Mouse (Mus musculus) embryonic facial prominence, embryonic 15.5 days (tissue): Measurements from ENCODE around the gene Scml4. TPM values are rescaled to one million over a fixed set of nuclear protein-coding genes. Genes with fewer than 3 reads are reported as not detected.

Experiments used
- ATAC-seq: fragments of 200-750 bp; cut with Nextera tagmentation; 2 replicates; pipeline ENCODE4 v1.8.0; 2017; ENCODE audit warnings: low read depth, moderate TSS enrichment; ENCODE audit not compliant: insufficient number of reproducible peaks, low FRiP score, low TSS enrichment
- H3K27ac ChIP-seq: fragments of 300-500 bp; sonication (generic); replicated peaks from 2 replicates; pipeline ENCODE4 v1.5.1; 2015; ENCODE audit warnings: mild to moderate bottlenecking, inconsistent platforms
- H3K27me3 ChIP-seq: fragments of 300-500 bp; sonication (generic); 2 replicates; pipeline ENCODE4 v1.6.1; 2015; ENCODE audit warnings: inconsistent platforms
- H3K36me3 ChIP-seq: fragments of 300-500 bp; sonication (generic); 2 replicates; pipeline ENCODE4 v1.6.1; 2015; ENCODE audit warnings: mild to moderate bottlenecking, inconsistent platforms
- H3K4me1 ChIP-seq: fragments of 300-500 bp; sonication (generic); 2 replicates; pipeline ENCODE4 v1.6.1; 2015; ENCODE audit warnings: inconsistent platforms
- H3K4me2 ChIP-seq: fragments of 300-500 bp; sonication (generic); replicated peaks from 2 replicates; pipeline ENCODE4 v1.6.1; 2015; ENCODE audit warnings: mild to moderate bottlenecking, inconsistent platforms
- H3K4me3 ChIP-seq: fragments of 300-500 bp; sonication (generic); replicated peaks from 2 replicates; pipeline ENCODE4 v1.5.1; 2015; ENCODE audit warnings: mild to moderate bottlenecking, inconsistent platforms
- H3K9ac ChIP-seq: fragments of 300-500 bp; sonication (generic); 2 replicates; pipeline ENCODE4 v1.6.1; 2015; ENCODE audit warnings: inconsistent platforms
- H3K9me3 ChIP-seq: fragments of 300-500 bp; sonication (generic); replicated peaks from 2 replicates; pipeline ENCODE4 v1.6.1; 2016; ENCODE audit warnings: inconsistent platforms
- WGBS: fragments of 180-500 bp; shearing (Covaris S2); methylation state at CpG from one replicate; pipeline ENCODE4 v1.1.7; 2015; 5-methylcytosine and 5-hydroxymethylcytosine counted together
- polyA plus RNA-seq: library from polyadenylated mRNA; unstranded; fragments of >200 nt; fragmentation: Nextera tagmentation; extraction: Ambion mirVana; gene quantifications from 2 replicates; pipeline ENCODE4 v1.2.1, GENCODE M21; 2015

Gene Scml4
- polyA plus RNA-seq, 1 experiment from 2014 or later = 1.3 TPM

DNA sequence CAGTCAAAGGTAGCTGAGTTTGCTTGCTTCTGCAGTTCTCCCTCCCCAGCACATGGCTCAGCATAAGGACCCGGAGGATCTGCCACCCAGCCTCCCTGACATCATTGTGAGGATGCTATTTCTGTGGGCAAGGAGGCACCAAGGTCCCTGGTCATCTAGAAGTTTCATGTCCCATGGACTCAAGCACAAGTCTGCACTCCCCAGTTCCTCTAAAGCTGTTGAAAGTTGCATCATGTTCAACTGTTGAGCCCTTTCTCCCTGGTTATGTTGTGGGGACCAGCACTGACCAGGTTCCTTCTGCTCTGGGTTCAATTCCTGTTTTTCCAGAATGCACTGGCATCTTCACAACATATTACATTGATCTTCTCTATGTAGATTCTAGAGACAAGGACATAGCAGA lies 42.9 kb downstream of the Scml4 start:
- H3K9me3 ChIP-seq = no peaks in the 10 kb centered on the region
- H3K4me2 ChIP-seq = no peak overlapping the region
- no peak overlapping the region for H3K9ac ChIP-seq
- ATAC-seq = no peak
- H3K4me1 ChIP-seq = no peaks in the 10 kb centered on the region
- H3K36me3 ChIP-seq = no peaks in the 10 kb centered on the region
- no peaks in the 10 kb centered on the region for H3K27me3 ChIP-seq
- no peak overlapping the region for H3K27ac ChIP-seq
- 91% methylated on average over 1 of the region's 1 CpGs for WGBS
- no peak overlapping the region for H3K4me3 ChIP-seq

DNA sequence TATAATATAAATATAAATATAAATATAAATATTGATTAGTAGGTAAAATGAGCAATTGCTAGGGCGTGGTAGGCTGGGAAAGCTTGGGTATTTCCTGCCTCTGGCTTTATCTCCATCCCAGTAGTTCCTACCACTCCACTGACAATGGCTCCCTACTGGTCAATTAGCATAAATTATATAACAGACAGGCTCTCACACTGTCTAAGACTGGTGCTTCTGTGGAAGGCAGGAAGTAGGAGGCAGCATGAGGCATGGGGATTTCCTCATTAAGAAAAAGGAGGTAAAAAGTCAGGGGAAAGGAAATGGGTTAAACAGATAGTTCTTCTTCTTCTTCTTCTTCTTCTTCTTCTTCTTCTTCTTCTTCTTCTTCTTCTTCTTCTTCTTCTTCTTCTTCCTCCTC lies 48.4 kb downstream of the Scml4 start:
- Histone ChIP-seq H3K4me2 (no peak overlapping the region), H3K27ac (no peak overlapping the region), H3K36me3 (no peaks in the 10 kb centered on the region), H3K27me3 (no peaks in the 10 kb centered on the region), H3K4me3 (no peak overlapping the region), H3K9ac (no peak overlapping the region), H3K9me3 (no peaks in the 10 kb centered on the region), H3K4me1 (no peaks in the 10 kb centered on the region)
- ATAC-seq = no peak
- WGBS = 64% methylated on average over 1 of the region's 1 CpGs

DNA sequence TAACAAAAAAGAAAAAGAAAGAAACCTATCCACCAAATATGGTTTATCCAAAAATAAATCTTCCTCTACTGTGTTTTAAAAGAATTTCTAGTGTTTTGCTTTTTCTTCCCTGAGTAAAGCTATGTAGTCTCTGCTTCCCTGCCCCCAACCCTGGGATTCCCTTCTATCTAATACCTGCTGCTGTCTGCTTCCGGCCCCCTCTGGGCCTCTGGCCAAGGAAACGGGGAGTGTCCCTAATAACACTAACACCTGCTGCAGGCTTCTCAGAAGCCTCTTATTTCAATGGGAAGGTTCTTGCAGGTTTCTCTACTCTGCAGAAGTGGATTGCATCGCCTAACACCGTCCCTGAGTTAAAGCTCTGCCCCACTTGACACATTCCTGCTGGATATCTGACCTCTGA lies 50.4 kb downstream of the Scml4 start:
- Histone ChIP-seq H3K36me3 (no peaks in the 10 kb centered on the region), H3K4me3 (no peak overlapping the region), H3K9me3 (no peaks in the 10 kb centered on the region), H3K4me1 (no peaks in the 10 kb centered on the region), H3K9ac (no peak overlapping the region), H3K4me2 (no peak overlapping the region), H3K27me3 (no peaks in the 10 kb centered on the region), H3K27ac (no peak overlapping the region)
- WGBS = 41% methylated on average over 4 of the region's 4 CpGs
- ATAC-seq = no peak

DNA sequence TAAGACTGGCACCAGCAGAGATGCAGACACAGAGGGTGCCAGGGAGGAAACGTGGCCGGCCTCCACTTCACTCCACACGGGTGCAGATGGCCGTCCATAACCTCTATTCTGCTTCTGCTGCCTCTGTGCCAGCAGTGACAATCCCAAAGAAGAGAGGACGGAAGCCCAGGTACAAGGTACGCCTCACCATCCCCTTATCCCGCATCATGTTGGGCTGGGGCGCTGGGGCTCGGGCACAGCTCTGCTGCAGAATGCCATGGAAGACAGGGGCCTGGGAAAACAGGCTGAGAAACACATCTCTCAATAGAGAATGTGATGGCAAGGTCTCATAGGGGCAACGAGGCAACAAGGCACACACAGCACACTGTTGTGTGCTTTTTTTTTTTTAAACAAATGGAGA lies 51.9 kb downstream of the Scml4 start:
- Histone ChIP-seq H3K4me1 (no peaks in the 10 kb centered on the region), H3K4me3 (no peak overlapping the region), H3K4me2 (no peak overlapping the region), H3K9ac (no peak overlapping the region), H3K9me3 (no peaks in the 10 kb centered on the region), H3K27me3 (no peaks in the 10 kb centered on the region), H3K27ac (no peak overlapping the region), H3K36me3 (no peaks in the 10 kb centered on the region)
- no peak for ATAC-seq
- WGBS = 86% methylated on average over 10 of the region's 10 CpGs

DNA sequence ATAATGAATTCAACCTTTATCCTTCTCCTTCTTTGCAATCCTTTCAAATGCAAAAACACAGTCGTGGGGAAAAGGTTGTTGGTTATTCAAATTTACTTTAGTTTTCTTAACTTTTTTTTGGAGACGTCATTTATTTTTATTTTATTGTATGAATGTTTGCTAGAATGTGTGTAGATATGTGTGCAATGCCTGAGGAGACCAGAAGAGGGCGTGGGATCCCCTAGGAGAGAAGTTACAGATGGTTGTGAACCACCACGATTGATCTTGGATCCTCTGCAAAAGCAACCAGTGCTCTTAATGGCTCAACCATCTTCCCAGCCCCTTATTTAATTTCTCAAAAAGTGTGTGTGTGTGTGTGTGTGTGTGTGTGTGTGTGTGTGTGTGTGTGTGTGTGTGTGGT lies 53.0 kb downstream of the Scml4 start:
- H3K4me1 ChIP-seq = no peaks in the 10 kb centered on the region
- H3K4me2 ChIP-seq = no peak overlapping the region
- no peak overlapping the region for H3K27ac ChIP-seq
- no peak overlapping the region for H3K9ac ChIP-seq
- no peaks in the 10 kb centered on the region for H3K36me3 ChIP-seq
- no peaks in the 10 kb centered on the region for H3K27me3 ChIP-seq
- no peaks in the 10 kb centered on the region for H3K9me3 ChIP-seq
- no peak for ATAC-seq
- H3K4me3 ChIP-seq = no peak overlapping the region
- WGBS = 49% methylated on average over 4 of the region's 4 CpGs

DNA sequence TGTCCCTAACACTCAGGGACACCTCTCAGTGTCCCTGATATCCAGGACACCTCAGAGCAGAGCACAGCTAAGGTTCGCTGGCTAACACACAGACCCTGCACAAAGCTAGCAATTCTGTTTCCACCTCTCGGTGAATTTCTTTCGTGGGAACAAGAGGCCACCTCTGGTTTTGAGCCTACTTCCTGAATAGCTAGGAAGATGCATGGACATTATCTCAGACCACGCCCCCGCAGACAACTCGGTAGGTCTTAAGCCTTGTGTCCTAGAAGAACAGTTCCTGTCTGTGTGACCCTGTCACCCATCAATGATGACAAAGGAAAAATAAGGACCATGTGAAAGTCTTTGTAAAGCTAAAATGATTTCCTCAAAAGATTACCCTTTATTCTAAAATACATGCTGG lies 54.0 kb downstream of the Scml4 start:
- Histone ChIP-seq H3K4me1 (no peaks in the 10 kb centered on the region), H3K27ac (no peak overlapping the region), H3K9ac (no peak overlapping the region), H3K9me3 (no peaks in the 10 kb centered on the region), H3K4me2 (no peak overlapping the region), H3K27me3 (no peaks in the 10 kb centered on the region), H3K36me3 (no peaks in the 10 kb centered on the region), H3K4me3 (no peak overlapping the region)
- 57% methylated on average over 6 of the region's 6 CpGs for WGBS
- ATAC-seq = no peak

DNA sequence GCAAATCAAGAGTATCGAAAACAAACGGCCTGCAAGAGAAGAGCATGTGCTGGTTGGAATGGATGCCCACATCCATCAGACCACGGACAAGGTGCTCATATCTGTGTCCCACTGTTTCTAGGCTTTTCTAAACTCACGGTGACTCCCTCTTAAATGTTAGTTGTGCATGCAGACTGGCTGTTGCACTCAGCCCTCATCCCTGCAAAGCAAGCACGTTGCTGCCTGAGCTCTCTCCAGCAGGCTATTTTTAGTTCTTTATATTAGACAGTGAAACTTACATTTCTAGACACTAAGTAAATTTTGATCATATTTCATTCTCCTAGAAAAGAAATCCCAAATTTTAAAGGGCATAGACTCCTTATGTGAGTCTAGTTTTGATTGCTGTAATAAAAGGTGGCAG lies 57.2 kb downstream of the Scml4 start:
- no peaks in the 10 kb centered on the region for H3K4me1 ChIP-seq
- WGBS = 57% methylated on average over 5 of the region's 5 CpGs
- no peaks in the 10 kb centered on the region for H3K27me3 ChIP-seq
- 0 out of 2 replicates have a peak, but pooled peaks cover 4% of the 10 kb centered on the region for H3K9me3 ChIP-seq
- no peaks in the 10 kb centered on the region for H3K36me3 ChIP-seq
- no peak overlapping the region for H3K4me3 ChIP-seq
- H3K27ac ChIP-seq = 0 out of 2 replicates have a peak overlapping the region, but pooled peaks have one; percentile 17
- H3K9ac ChIP-seq = no peak overlapping the region
- ATAC-seq = no peak
- H3K4me2 ChIP-seq = no peak overlapping the region

DNA sequence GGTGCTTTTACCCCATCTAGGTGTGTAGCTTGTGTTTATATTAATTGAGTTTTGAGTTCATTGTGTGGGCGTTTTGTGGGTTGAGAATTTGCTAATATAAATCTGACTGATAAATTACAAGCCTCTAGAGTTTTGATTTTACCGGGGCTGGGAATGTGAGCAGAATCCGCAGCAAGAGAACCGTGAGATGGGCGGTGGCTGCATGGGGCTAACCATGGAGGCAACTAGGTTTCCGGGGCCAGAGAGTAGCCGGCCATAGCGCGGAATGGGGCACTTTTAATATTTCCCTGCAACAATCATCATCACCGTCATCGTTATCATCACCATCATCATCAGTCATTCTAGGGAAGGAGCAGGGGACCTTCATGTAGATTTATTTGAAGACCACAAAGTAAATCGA lies 59.6 kb downstream of the Scml4 start:
- 92% methylated on average over 12 of the region's 12 CpGs for WGBS
- no peaks in the 10 kb centered on the region for H3K36me3 ChIP-seq
- H3K27ac ChIP-seq = no peak overlapping the region
- H3K4me2 ChIP-seq = no peak overlapping the region
- no peak overlapping the region for H3K4me3 ChIP-seq
- ATAC-seq = no peak
- no peak overlapping the region for H3K9ac ChIP-seq
- no peaks in the 10 kb centered on the region for H3K27me3 ChIP-seq
- 0 out of 2 replicates have a peak, but pooled peaks cover 7% of the 10 kb centered on the region for H3K9me3 ChIP-seq
- H3K4me1 ChIP-seq = no peaks in the 10 kb centered on the region

DNA sequence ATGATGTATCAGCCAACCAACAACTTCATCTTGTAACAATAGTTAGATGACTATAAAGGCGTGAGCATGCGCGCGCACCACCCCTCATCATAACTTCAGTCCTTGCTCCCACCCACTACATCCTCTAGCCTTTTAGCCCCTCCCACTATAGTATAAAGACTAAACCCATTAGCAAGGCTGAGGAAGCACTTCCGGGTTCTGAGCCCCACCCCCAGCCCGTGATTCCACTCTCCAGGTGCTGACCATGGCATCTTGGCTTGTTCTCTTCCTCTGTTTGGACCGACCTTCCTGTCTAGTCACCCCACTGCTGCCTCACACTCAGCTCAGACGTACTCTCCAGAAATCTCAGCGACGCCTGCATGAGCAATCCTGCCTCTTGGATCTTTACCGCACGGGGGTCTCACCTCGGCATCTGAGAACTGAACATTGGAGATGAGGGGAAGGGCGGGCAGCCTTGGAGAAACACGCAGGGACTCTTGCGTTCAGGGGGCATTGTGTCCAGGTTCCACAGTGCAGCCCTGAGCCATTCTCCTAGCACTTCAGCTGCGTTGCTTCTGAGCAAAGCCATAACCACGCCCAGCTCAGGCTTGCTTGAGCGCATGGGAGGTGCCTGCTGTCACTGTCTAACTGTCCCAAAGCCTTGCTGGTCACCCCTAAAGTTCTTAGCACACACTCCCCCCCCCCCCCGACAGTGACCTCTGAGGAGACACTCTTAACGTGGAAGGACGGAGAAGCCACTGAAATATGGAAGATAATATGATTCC lies 65.1 kb downstream of the Scml4 start:
- Histone ChIP-seq H3K36me3 (no peaks in the 10 kb centered on the region), H3K4me1 (no peaks in the 10 kb centered on the region), H3K9ac (no peak overlapping the region), H3K27me3 (no peaks in the 10 kb centered on the region), H3K9me3 (0 out of 2 replicates have a peak, but pooled peaks cover 7% of the 10 kb centered on the region), H3K4me3 (no peak overlapping the region), H3K4me2 (0 out of 2 replicates have a peak overlapping the region, but pooled peaks have one; percentile 6), H3K27ac (no peak overlapping the region)
- no peak for ATAC-seq
- 73% methylated on average over 22 of the region's 22 CpGs for WGBS

DNA sequence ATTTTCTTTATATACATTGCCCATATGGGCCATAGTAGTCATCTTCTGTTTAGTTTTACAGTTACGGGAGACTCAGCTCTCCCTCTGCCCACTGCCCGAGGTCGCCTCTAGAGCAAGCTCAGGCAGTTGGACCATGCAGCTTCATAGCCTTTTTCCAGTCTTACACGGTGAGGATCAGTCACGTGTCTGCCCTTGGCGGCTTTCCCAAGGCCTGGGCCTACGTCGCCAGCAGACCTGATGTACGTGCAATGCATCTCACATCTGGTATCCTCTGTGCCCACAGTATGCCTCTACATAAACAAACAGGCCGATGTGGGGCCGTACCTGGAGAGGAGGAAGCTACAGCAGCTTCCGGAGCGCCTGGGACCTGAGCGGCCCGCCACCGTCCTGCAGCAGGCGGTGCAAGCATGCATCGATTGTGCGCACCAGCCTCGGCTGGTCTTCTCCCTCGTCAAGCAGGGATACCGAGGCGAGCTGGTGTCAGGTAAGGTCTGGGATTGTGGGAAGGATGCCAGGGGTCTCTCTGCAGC lies 70.0 kb downstream of the Scml4 start:
- Histone ChIP-seq H3K4me2 (no peak overlapping the region), H3K4me1 (peaks cover 7% of the 10 kb centered on the region), H3K4me3 (no peak overlapping the region), H3K27me3 (no peaks in the 10 kb centered on the region), H3K9me3 (no peaks in the 10 kb centered on the region), H3K36me3 (no peaks in the 10 kb centered on the region), H3K9ac (no peak overlapping the region), H3K27ac (no peak overlapping the region)
- 87% methylated on average over 23 of the region's 23 CpGs for WGBS
- ATAC-seq = no peak; the same call in 1 of the 2 replicates

DNA sequence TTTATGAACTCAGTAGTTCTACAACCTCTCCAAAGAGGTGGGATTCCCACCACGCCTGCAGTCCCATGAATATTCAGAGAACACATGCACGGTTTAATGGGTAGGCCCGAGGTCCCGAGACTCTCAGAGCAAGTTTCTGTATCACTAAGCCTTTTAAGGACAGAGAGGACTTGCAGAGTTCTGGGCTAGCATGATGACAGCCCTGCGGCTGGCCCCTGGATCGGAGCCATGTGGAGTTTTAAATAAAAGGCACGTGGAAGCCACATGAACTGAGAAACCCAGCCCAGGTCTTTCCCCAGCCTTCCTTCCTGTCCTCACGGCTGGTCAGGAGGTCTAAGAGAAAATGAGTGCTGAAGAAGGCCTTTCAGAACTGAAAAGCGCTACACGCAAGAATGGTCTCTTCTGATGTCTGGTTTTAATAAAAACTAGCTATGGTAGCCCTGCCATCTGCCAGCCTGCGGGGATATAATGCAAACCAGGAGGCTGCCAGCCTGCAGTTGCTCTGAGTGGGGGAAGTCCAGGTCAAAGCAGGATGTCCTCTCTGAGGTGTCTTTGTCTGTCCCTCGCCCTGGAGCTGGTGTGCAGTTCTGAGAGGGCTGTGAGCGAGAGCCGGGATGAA lies 72.8 kb downstream of the Scml4 start:
- H3K4me1 ChIP-seq = peaks cover 7% of the 10 kb centered on the region
- peak; percentile 70; the same call in 1 of the 2 replicates for ATAC-seq
- no peaks in the 10 kb centered on the region for H3K27me3 ChIP-seq
- H3K4me3 ChIP-seq = no peak overlapping the region
- 38% methylated on average over 14 of the region's 14 CpGs for WGBS
- H3K9me3 ChIP-seq = no peaks in the 10 kb centered on the region
- H3K36me3 ChIP-seq = no peaks in the 10 kb centered on the region
- no peak overlapping the region for H3K4me2 ChIP-seq
- H3K27ac ChIP-seq = no peak overlapping the region; the same call in 1 of the 2 replicates
- H3K9ac ChIP-seq = no peak overlapping the region
